In the genomic region with DNA sequence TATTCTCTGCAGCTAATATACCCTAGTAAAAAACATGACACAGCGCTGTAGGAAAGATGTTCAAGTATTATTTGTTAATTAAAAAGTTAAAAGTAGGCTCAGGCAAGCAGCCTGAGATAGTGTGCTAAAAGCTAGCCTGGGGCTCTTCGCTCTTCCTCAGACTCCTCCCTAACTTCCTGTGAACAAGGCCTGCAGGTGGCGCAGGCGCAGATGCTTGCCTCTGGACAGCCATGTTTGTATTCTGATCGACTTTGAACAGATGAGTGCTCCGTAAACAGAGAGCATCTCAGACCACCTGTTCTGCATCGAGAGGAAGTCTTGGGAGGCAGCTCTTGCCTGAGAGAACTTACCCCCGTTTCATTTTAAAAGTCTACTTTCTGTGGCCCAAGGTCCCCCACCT, we compare ENCODE assay signal across 22 mouse cellular contexts.
DNase-seq lines count a peak whose midpoint lies in the region; ATAC-seq and TF ChIP-seq lines count a peak whose summit lies in the region.
"Had no signal": no experiment of that assay in that cellular context is flagged by ENCODE, and none has a peak within 500 bp of the region (broad histone marks: within the 10 kb centered on the region; RNA-seq: fewer than 3 reads in every experiment).

No protein-coding gene starts in this region.

- no peaks in the 10 kb centered on the region for H3K27me3 ChIP-seq in midbrain, postnatal 0 days (ENCODE audit: insufficient read depth, low read length)
- no peaks in the 10 kb centered on the region for H3K27me3 ChIP-seq in midbrain, embryonic 15.5 days (replicated peaks)
- 0 out of 2 replicates have a peak, but pooled peaks cover 7% of the 10 kb centered on the region for H3K27me3 ChIP-seq in neural tube, embryonic 15.5 days (replicated peaks)
- H3K27me3 ChIP-seq: intestine, embryonic 15.5 days; stomach, embryonic 15.5 days had no signal

- TF ChIP-seq CTCF in midbrain, postnatal 0 days (IDR thresholded peaks at IDR 0.05) = peak; percentile 31; the same call in 1 of the 2 replicates

- H3K9ac ChIP-seq in midbrain, postnatal 0 days (replicated peaks; ENCODE audit: low read length, poor library complexity, severe bottlenecking) = no peak overlapping the region
- H3K9ac ChIP-seq in midbrain, embryonic 15.5 days = no peak overlapping the region
- no peak overlapping the region for H3K9ac ChIP-seq in neural tube, embryonic 15.5 days (replicated peaks)
- H3K9ac ChIP-seq: hindbrain, embryonic 15.5 days; intestine, embryonic 15.5 days; midbrain, embryonic 13.5 days; neural tube, embryonic 12.5 days; stomach, embryonic 15.5 days had no signal

- 78% methylated on average over 8 of the region's 8 CpGs for WGBS in midbrain, postnatal 0 days
- WGBS in midbrain, embryonic 15.5 days = 83% methylated on average over 8 of the region's 8 CpGs
- 78% methylated on average over 8 of the region's 8 CpGs for WGBS in neural tube, embryonic 15.5 days

- peaks cover 4% of the 10 kb centered on the region; the same call in 1 of the 2 replicates for H3K4me1 ChIP-seq in midbrain, postnatal 0 days (ENCODE audit: insufficient read depth, low read length)
- peaks cover 11% of the 10 kb centered on the region for H3K4me1 ChIP-seq in midbrain, embryonic 15.5 days
- H3K4me1 ChIP-seq in neural tube, embryonic 15.5 days = peaks cover 16% of the 10 kb centered on the region

- no peak overlapping the region for H3K4me3 ChIP-seq in midbrain, postnatal 0 days (ENCODE audit: low read depth, low read length)
- no peak overlapping the region for H3K4me3 ChIP-seq in midbrain, embryonic 15.5 days
- no peak overlapping the region for H3K4me3 ChIP-seq in neural tube, embryonic 15.5 days (replicated peaks)
- H3K4me3 ChIP-seq: heart, embryonic 10.5 days; hindbrain, embryonic 15.5 days; intestine, embryonic 15.5 days; midbrain, embryonic 13.5 days; neural tube, embryonic 12.5 days; stomach, embryonic 15.5 days had no signal

- H3K36me3 ChIP-seq in midbrain, postnatal 0 days (ENCODE audit: insufficient read depth, low read length) = no peaks in the 10 kb centered on the region
- no peaks in the 10 kb centered on the region for H3K36me3 ChIP-seq in midbrain, embryonic 15.5 days (replicated peaks)
- H3K36me3 ChIP-seq in neural tube, embryonic 15.5 days = no peaks in the 10 kb centered on the region
- H3K36me3 ChIP-seq: heart, embryonic 10.5 days; hindbrain, embryonic 15.5 days; intestine, embryonic 15.5 days; midbrain, embryonic 13.5 days; neural tube, embryonic 12.5 days; stomach, embryonic 15.5 days had no signal

- no peaks in the 10 kb centered on the region for H3K9me3 ChIP-seq in midbrain, postnatal 0 days (ENCODE audit: low read length)
- H3K9me3 ChIP-seq in midbrain, embryonic 15.5 days = no peaks in the 10 kb centered on the region
- H3K9me3 ChIP-seq in neural tube, embryonic 15.5 days (replicated peaks) = no peaks in the 10 kb centered on the region
- H3K9me3 ChIP-seq: heart, embryonic 10.5 days; hindbrain, embryonic 15.5 days; intestine, embryonic 15.5 days; midbrain, embryonic 13.5 days; neural tube, embryonic 12.5 days; stomach, embryonic 15.5 days had no signal

- no peak overlapping the region for H3K27ac ChIP-seq in midbrain, postnatal 0 days (ENCODE audit: low read depth, low read length)
- H3K27ac ChIP-seq in midbrain, embryonic 15.5 days = no peak overlapping the region
- H3K27ac ChIP-seq in neural tube, embryonic 15.5 days (replicated peaks) = no peak overlapping the region
- H3K27ac ChIP-seq: heart, embryonic 10.5 days; hindbrain, embryonic 15.5 days; intestine, embryonic 15.5 days; midbrain, embryonic 13.5 days; neural tube, embryonic 12.5 days; stomach, embryonic 15.5 days had no signal

- no peak overlapping the region for H3K4me2 ChIP-seq in midbrain, postnatal 0 days (ENCODE audit: low read depth, low read length, poor library complexity, severe bottlenecking)
- H3K4me2 ChIP-seq in midbrain, embryonic 15.5 days = no peak overlapping the region
- H3K4me2 ChIP-seq in neural tube, embryonic 15.5 days = no peak overlapping the region
- H3K4me2 ChIP-seq: hindbrain, embryonic 15.5 days; intestine, embryonic 15.5 days; midbrain, embryonic 13.5 days; neural tube, embryonic 12.5 days; stomach, embryonic 15.5 days had no signal

- no peak for ATAC-seq in midbrain, postnatal 0 days (ENCODE audit: low FRiP score)
- ATAC-seq in midbrain, embryonic 15.5 days (replicated peaks) = no peak
- no peak for ATAC-seq in neural tube, embryonic 15.5 days (ENCODE audit: low FRiP score)
- ATAC-seq: forebrain, embryonic 14.5 days; intestine, embryonic 15.5 days; midbrain, embryonic 13.5 days had no signal

- no peak for DNase-seq in midbrain, postnatal 0 days (ENCODE audit: low spot score)
- DNase-seq in WW6 (ENCODE audit: low read depth, low spot score) = peak; percentile 13
- peak; percentile 48 for DNase-seq in thymus, postnatal 0 days (ENCODE audit: low spot score)
- DNase-seq in frontal cortex, adult 2 months (ENCODE audit: extremely low spot score in 1 of 2, low spot score in 1 of 2) = no peak
- DNase-seq in cerebellum, adult 18-20 months = no peak
- DNase-seq: adrenal gland, adult 8-10 months; cerebellum, adult 9-10 months; heart, postnatal 4 days; kidney, adult 8-10 months; kidney, postnatal 14 days; layer of hippocampus, postnatal 36 days; lung, adult 18-20 months; lung, postnatal 14 days had no signal

Comparison
In these comparisons a context has a peak if more than half of its experiments do, and no peak if none do; other contexts are left out.
1. DNase-seq: peak in WW6 (single experiment) and thymus, postnatal 0 days (single experiment); none in midbrain, postnatal 0 days (single experiment), frontal cortex, adult 2 months (0 of 2) and cerebellum, adult 18-20 months (0 of 2).